Mouse (Mus musculus) layer of hippocampus, adult 11-12 months (tissue): Measurements from ENCODE around the gene V1rd19.
"Not testable (repeated sequence)": the region's sequence is repeated elsewhere in the genome, so short reads cannot be mapped to it uniquely, and the experiment has no call there.

ENCODE experiments used
- DNase-seq: peaks from one replicate; pipeline ENCODE4 v3.0.0; 2022; ENCODE audit warnings: low spot score

Gene V1rd19

DNA sequence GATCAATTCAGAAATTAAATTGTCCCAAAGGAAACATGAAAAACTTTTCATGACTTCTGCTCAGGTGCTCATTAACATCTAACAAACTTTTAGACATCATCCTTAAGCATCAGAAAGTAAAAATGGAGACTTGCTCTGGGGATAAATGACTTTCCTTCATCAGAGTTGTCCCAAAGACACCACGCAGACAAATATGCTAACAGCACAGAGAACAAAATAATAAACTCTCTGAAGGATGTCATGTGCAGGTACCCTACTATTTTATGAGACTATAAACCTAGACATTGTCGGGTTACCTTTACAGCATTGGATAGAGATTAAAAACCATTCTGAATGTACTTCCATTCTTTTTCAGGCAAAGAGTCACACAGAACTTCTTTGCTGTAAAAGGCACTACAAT lies at the start of gene V1rd19:
Gene V1rd19 (plus strand): TSS at position 301 of the 400 bp plus-strand sequence.
- DNase-seq, result no peak

DNA sequence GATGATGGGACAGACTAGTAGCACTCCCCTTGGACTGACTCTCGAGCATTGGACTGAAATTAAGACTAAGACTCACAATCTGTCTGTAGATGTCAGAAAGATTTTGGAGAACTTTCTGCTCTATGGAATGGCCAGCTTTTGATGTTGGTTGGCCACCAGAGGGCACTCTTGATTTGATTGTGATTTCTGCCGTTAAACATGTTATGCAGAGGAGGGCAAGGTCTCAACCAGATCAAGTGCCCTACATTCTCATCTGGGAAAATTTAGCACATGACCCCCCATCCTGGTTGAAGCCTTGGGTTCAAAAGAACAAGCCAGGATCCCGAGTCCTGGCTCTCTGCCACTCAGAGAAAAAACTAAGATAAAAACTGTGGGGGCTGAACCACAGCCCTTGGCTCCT lies 33.4 kb upstream of the V1rd19 start:
- peak; percentile 13 for DNase-seq

DNA sequence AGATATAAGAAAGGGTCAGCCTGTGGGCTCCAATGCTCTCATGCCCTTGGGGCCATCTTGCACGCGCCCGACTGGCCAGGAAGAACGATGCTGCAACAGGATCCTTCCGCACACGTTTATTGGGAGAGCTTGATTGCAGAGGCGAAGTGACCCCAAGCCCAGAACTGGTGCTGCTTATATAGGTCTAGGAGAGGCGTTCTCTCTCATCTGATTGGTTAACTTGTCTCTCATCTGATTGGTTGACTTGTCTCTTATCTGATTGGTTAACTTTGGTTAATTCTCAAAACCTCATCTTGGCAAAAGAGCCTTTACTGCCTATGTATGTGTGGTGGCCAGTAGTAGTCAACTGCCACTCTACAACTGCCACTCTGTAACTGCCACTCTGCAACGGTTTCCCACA lies 27.2 kb upstream of the V1rd19 start, which contains the start of gene Vmn1r181:
Gene Vmn1r181 (plus strand): TSS at position 301 of the 400 bp plus-strand sequence.
- DNase-seq, result not testable (repeated sequence)

DNA sequence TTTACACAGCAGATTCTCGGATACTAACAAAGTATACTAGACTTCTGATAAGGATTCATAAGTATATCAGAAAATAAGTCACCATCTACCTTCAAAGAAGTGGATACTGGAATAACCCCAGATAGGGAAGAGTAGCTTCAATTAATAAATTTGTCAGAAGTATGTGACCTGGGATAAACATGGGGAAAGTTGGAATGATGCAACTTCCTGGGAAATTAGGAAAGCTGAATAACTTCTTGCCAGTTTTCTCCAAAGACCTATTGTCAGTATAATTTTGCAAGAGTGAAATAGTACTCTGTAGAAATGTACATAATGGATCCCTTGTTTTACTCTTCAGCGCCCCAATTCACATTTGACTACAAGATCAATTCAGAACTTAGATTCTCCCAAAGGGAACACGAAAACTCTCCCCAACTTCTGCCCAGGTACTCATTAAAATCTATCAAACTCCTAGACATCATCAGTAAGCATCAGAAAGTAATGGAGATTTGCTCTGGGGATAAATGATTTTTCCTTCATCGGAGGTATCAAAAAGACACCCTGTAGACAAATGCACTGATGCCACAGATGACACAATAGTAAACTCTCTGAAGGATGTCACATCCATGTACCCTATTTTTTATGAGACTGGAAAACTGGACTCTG lies 51.3 kb downstream of the V1rd19 start, which contains the start of gene Vmn1r183:
Gene Vmn1r183 (plus strand): TSS at position 595 of the 645 bp plus-strand sequence.
- DNase-seq, result no peak
